Mouse (Mus musculus) heart, adult 9 months (tissue): ENCODE results near the gene Thra.

Experiments used
- DNase-seq, 2 experiments: peaks; one replicate each; pipeline ENCODE4 v3.0.0; 2022; ENCODE audit warnings: low spot score in 2 of 2

Thra gene

GRCm38 (mm10) chr11:98795714-98796514 is 55.5 kb downstream of the Thra start:
- peak; percentile 54 to 65 for DNase-seq

- peak in 1 of 2 experiments; percentile 30 for DNase-seq
Measured at GRCm38 (mm10) chr11:98796515-98797216, 56.2 kb downstream of the Thra start.

GRCm38 (mm10) chr11:98797306-98797705 is 56.9 kb downstream of the Thra start:
- peak in 1 of 2 experiments; percentile 29 for DNase-seq

- no peak for DNase-seq
Measured at GRCm38 (mm10) chr11:98797909-98798308, 57.5 kb downstream of the Thra start.

- no peak for DNase-seq
Measured at GRCm38 (mm10) chr11:98804605-98805004, 64.2 kb downstream of the Thra start, which contains the start of gene Casc3. Gene Casc3 (plus strand): TSS chr11:98804905.

GRCm38 (mm10) chr11:98808417-98808816 is 68.0 kb downstream of the Thra start:
- DNase-seq: no peak

- DNase-seq: peak; percentile 98 to 99
Measured at GRCm38 (mm10) chr11:98809457-98810290, 69.2 kb downstream of the Thra start.

- no peak for DNase-seq
Measured at GRCm38 (mm10) chr11:98810686-98811085, 70.2 kb downstream of the Thra start.

- DNase-seq: no peak
Measured at GRCm38 (mm10) chr11:98816706-98817239, 76.3 kb downstream of the Thra start.
